Mouse (Mus musculus): ENCODE data around the gene Vps16. TPM values are rescaled to one million over a fixed set of nuclear protein-coding genes. Genes with fewer than 3 reads are reported as not detected.

Gene Vps16
- total and polyA plus RNA-seq, 3 experiments = 90.0 to 114 TPM; not detected in 1

DNA sequence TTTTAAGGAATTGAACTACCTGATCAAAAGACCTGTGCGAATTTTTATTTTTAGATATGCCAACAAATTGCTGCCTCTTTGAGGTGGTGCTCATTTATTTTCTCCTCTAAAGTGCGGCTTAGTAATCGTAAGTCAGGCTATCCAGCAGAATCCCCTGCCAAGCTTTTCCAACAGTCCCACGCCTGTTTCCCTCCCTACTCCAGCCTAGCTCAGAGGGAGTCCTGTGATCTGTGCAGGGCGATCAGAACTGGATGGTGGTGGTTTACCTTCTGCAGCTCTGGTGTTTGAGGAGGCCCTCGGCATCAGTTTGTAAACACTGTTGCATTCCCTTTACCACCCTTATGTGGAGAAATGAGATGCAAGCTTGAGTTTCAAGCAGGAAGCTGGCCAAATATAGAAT is 29.3 kb downstream of the Vps16 start:
- H3K36me3 ChIP-seq (ENCODE audit: control insufficient read depth in 1 of 2, insufficient read depth in 2 of 2, low read length in 2 of 2) = peaks cover 0 to 39% of the 10 kb centered on the region in 2 experiments; a peak in 3 of 4 replicates
- H3K27ac ChIP-seq (ENCODE audit: control insufficient read depth, low read depth, low read length) = no peak overlapping the region
- peaks cover 19 to 32% of the 10 kb centered on the region in 2 experiments for H3K4me1 ChIP-seq (ENCODE audit: control insufficient read depth in 1 of 2, insufficient read depth in 2 of 2, low read length in 2 of 2)
- no peaks in the 10 kb centered on the region for H3K27me3 ChIP-seq (ENCODE audit: control insufficient read depth in 1 of 2, insufficient read depth in 2 of 2, low read length in 2 of 2)
- TF ChIP-seq ZMIZ1 (IDR thresholded peaks at IDR 0.05; ENCODE audit: low read depth, low read length) (no peak), E2F4 (IDR thresholded peaks at IDR 0.05; ENCODE audit: borderline replicate concordance, low read depth, low read length) (no peak), EP300 (IDR thresholded peaks at IDR 0.05; ENCODE audit: low read depth in 1 of 2, low read length in 2 of 2) (no peak), HCFC1 (IDR thresholded peaks at IDR 0.05; ENCODE audit: low read depth, low read length) (no peak), BHLHE40 (IDR thresholded peaks at IDR 0.05; ENCODE audit: borderline replicate concordance, low read depth, low read length) (no peak), TAL1 (IDR thresholded peaks at IDR 0.05; ENCODE audit: low read length) (no peak), ELF1 (IDR thresholded peaks at IDR 0.05; ENCODE audit: low read depth, low read length) (no peak), MYC (IDR thresholded peaks at IDR 0.05; ENCODE audit: low read depth, low read length) (no peak), ZNF384 (IDR thresholded peaks at IDR 0.05; ENCODE audit: low read depth, low read length) (no peak), MAX (IDR thresholded peaks at IDR 0.05; ENCODE audit: low read length) (no peak)
- no peaks in the 10 kb centered on the region for H3K9me3 ChIP-seq (replicated peaks; ENCODE audit: insufficient read depth, low read length)
- H3K9ac ChIP-seq (ENCODE audit: control insufficient read depth, low read depth, low read length, poor library complexity, severe bottlenecking) = no peak overlapping the region
- no peak for DNase-seq (ENCODE audit: low read depth, low spot score)
- H3K4me3 ChIP-seq (ENCODE audit: control insufficient read depth in 1 of 2, insufficient read depth in 1 of 2, low read depth in 2 of 2, low read length in 2 of 2) = no peak overlapping the region
- H3K79me2 ChIP-seq (ENCODE audit: control insufficient read depth, insufficient read depth, low read length, poor library complexity) = peaks cover 43% of the 10 kb centered on the region

DNA sequence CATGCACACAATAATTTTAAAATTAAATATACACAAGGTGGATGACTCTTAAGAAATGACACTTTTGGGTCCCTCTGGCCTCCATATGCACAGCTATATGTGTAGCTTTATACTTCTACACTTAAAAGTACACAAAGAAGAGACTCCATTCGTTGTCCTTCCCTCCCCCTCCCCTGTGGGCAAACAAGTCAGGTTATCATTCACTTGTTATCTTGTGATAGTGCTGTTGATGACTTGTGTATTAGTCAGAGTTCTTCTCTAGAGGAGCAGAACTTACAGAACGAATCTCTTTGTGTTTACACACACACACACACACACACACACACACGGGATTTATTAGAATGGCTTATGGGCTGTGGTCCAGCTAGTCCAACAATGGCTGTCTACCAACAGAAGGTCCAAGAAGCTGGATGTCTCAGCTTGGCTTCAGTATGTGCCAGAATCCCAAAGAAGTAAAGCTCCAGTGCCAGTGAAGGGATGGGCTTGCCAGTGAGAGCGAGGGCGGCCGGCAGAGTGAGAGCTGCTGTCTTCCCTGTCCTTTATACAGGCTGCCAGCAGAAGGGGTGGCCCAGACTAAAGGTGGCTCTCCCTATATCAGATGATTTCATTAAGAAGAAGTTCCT is 30.7 kb downstream of the Vps16 start:
- Histone ChIP-seq H3K9ac (ENCODE audit: control insufficient read depth, low read depth, low read length, poor library complexity, severe bottlenecking) (no peak overlapping the region), H3K4me3 (ENCODE audit: control insufficient read depth in 1 of 2, insufficient read depth in 1 of 2, low read depth in 2 of 2, low read length in 2 of 2) (no peak overlapping the region), H3K27me3 (ENCODE audit: control insufficient read depth in 1 of 2, insufficient read depth in 2 of 2, low read length in 2 of 2) (no peaks in the 10 kb centered on the region), H3K79me2 (ENCODE audit: control insufficient read depth, insufficient read depth, low read length, poor library complexity) (peaks cover 49% of the 10 kb centered on the region), H3K27ac (ENCODE audit: control insufficient read depth, low read depth, low read length) (no peak overlapping the region), H3K36me3 (ENCODE audit: control insufficient read depth in 1 of 2, insufficient read depth in 2 of 2, low read length in 2 of 2) (peaks cover 0 to 31% of the 10 kb centered on the region in 2 experiments; a peak in 3 of 4 replicates), H3K9me3 (replicated peaks; ENCODE audit: insufficient read depth, low read length) (no peaks in the 10 kb centered on the region), H3K4me1 (ENCODE audit: control insufficient read depth in 1 of 2, insufficient read depth in 2 of 2, low read length in 2 of 2) (peaks cover 19 to 26% of the 10 kb centered on the region in 2 experiments)
- no peak for DNase-seq (ENCODE audit: low read depth, low spot score)
- TF ChIP-seq POLR2AphosphoS2 (IDR thresholded peaks at IDR 0.05; ENCODE audit: low read length) (no peak), GATA1 (IDR thresholded peaks at IDR 0.05; ENCODE audit: low read depth, low read length) (peak; percentile 9; the same call in 1 of the 2 replicates)

DNA sequence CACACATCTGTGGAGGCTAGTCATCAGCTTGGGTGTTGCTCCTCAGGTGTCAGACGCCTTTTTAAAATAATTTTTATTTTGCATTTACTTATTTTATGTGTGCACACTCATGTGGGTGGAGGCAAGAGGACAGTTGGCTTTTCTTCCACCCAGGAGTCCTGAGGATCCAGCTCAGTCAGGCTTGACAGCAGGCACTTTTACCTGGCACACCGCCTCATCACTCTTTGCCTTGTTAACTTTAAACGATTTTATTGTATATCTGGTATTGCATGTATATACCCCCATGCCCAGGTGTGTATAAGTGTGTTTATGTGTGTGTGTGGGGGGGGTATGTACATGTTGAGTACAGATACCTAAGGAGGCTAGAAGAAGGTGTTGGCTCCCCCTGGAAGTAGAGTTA is 33.7 kb downstream of the Vps16 start:
- Histone ChIP-seq H3K79me2 (ENCODE audit: control insufficient read depth, insufficient read depth, low read length, poor library complexity) (peaks cover 34% of the 10 kb centered on the region), H3K4me1 (ENCODE audit: control insufficient read depth in 1 of 2, insufficient read depth in 2 of 2, low read length in 2 of 2) (peaks cover 11 to 16% of the 10 kb centered on the region in 2 experiments), H3K9me3 (replicated peaks; ENCODE audit: insufficient read depth, low read length) (no peaks in the 10 kb centered on the region), H3K27ac (ENCODE audit: control insufficient read depth, low read depth, low read length) (no peak overlapping the region), H3K27me3 (ENCODE audit: control insufficient read depth in 1 of 2, insufficient read depth in 2 of 2, low read length in 2 of 2) (no peaks in the 10 kb centered on the region), H3K4me3 (ENCODE audit: control insufficient read depth in 1 of 2, insufficient read depth in 1 of 2, low read depth in 2 of 2, low read length in 2 of 2) (no peak overlapping the region), H3K36me3 (ENCODE audit: control insufficient read depth in 1 of 2, insufficient read depth in 2 of 2, low read length in 2 of 2) (peaks cover 0 to 13% of the 10 kb centered on the region in 2 experiments; a peak in 3 of 4 replicates), H3K9ac (ENCODE audit: control insufficient read depth, low read depth, low read length, poor library complexity, severe bottlenecking) (no peak overlapping the region)
- no peak for DNase-seq (ENCODE audit: low read depth, low spot score)
- no peak for TF ChIP-seq TCF12 (IDR thresholded peaks at IDR 0.05; ENCODE audit: low read depth, low read length)
- no peak for TF ChIP-seq KAT2A (conservative IDR thresholded peaks at IDR 0.05; ENCODE audit: low read depth, low read length)
- no peak for TF ChIP-seq EP300 (IDR thresholded peaks at IDR 0.05; ENCODE audit: low read depth in 1 of 2, low read length in 2 of 2)
- TF ChIP-seq RAD21 (IDR thresholded peaks at IDR 0.05; ENCODE audit: low read depth, low read length) = no peak
- no peak for TF ChIP-seq ZNF384 (IDR thresholded peaks at IDR 0.05; ENCODE audit: low read depth, low read length)
- TF ChIP-seq UBTF (IDR thresholded peaks at IDR 0.05; ENCODE audit: borderline replicate concordance, insufficient read depth, low read depth, low read length) = no peak
- TF ChIP-seq MXI1 (IDR thresholded peaks at IDR 0.05; ENCODE audit: low read depth, low read length) = no peak
- no peak for TF ChIP-seq SMC3 (IDR thresholded peaks at IDR 0.05; ENCODE audit: low read depth, low read length)
- no peak for TF ChIP-seq MYB (IDR thresholded peaks at IDR 0.05; ENCODE audit: low read depth, low read length)
- no peak for TF ChIP-seq POLR2AphosphoS2 (IDR thresholded peaks at IDR 0.05; ENCODE audit: low read length)
- no peak for TF ChIP-seq USF2 (IDR thresholded peaks at IDR 0.05; ENCODE audit: borderline replicate concordance in 1 of 2, insufficient read depth in 1 of 2, low read depth in 1 of 2, low read length in 2 of 2)
- TF ChIP-seq MAX (IDR thresholded peaks at IDR 0.05; ENCODE audit: low read length) = no peak
- TF ChIP-seq JUND (IDR thresholded peaks at IDR 0.05; ENCODE audit: low read depth, low read length) = no peak
- TF ChIP-seq CHD2 (IDR thresholded peaks at IDR 0.05; ENCODE audit: low read length) = no peak
- no peak for TF ChIP-seq SIN3A (IDR thresholded peaks at IDR 0.05; ENCODE audit: low read length)
- no peak for TF ChIP-seq TBP (IDR thresholded peaks at IDR 0.05; ENCODE audit: low read depth, low read length)

Data from MEL (cell line).